Mouse (Mus musculus) heart, postnatal 0 days (tissue): ENCODE data around the gene Krt32. TPM values are rescaled to one million over a fixed set of nuclear protein-coding genes. Genes with fewer than 3 reads are reported as not detected.

Experiments
- ATAC-seq: fragments of 200-750 bp; cut with Nextera tagmentation; 2 replicates; pipeline ENCODE4 v1.8.0; 2017; ENCODE audit warnings: low read depth, moderate number of reproducible peaks, moderate library complexity; ENCODE audit not compliant: insufficient read depth
- DNase-seq: peaks from one replicate; pipeline ENCODE4 v3.0.0-alpha.2; 2016; ENCODE audit warnings: low spot score
- H3K27ac ChIP-seq: fragments of 300-500 bp; sonication (generic); 2 replicates; pipeline ENCODE4 v1.5.1; 2014; ENCODE audit warnings: low read depth, mild to moderate bottlenecking
- H3K27me3 ChIP-seq: fragments of 300-500 bp; sonication (generic); 2 replicates; pipeline ENCODE4 v1.6.1; 2014; ENCODE audit warnings: low read length, mixed read lengths; ENCODE audit not compliant: control insufficient read depth, insufficient read depth
- H3K36me3 ChIP-seq: fragments of 300-500 bp; sonication (generic); replicated peaks from 2 replicates; pipeline ENCODE4 v1.6.1; 2014; ENCODE audit warnings: low read length, mixed read lengths; ENCODE audit not compliant: control insufficient read depth, insufficient read depth
- H3K4me1 ChIP-seq: fragments of 300-500 bp; sonication (generic); 2 replicates; pipeline ENCODE4 v1.6.1; 2014; ENCODE audit warnings: antibody characterized with exemption; ENCODE audit not compliant: control insufficient read depth, insufficient read depth
- H3K4me2 ChIP-seq: fragments of 300-500 bp; sonication (generic); 2 replicates; pipeline ENCODE4 v1.6.1; 2014; ENCODE audit warnings: low read depth, mild to moderate bottlenecking, low read length, moderate library complexity
- H3K4me3 ChIP-seq: fragments of 300-500 bp; sonication (generic); 2 replicates; pipeline ENCODE4 v1.5.1; 2014; ENCODE audit warnings: low read depth, low read length
- H3K9ac ChIP-seq: fragments of 300-500 bp; sonication (generic); replicated peaks from 2 replicates; pipeline ENCODE4 v1.6.1; 2014; ENCODE audit warnings: low read depth, low read length, mixed read lengths
- H3K9me3 ChIP-seq: fragments of 300-500 bp; sonication (generic); replicated peaks from 2 replicates; pipeline ENCODE4 v1.6.1; 2016; ENCODE audit warnings: low read length; ENCODE audit not compliant: control insufficient read depth
- CTCF ChIP-seq: IDR thresholded peaks from 2 replicates; pipeline ENCODE4 v1.5.1; 2016; ENCODE audit warnings: antibody characterized with exemption, control low read depth, low read depth
- EP300 ChIP-seq: IDR thresholded peaks from 2 replicates; pipeline ENCODE4 v1.6.1; 2016; ENCODE audit warnings: antibody characterized with exemption, low read depth
- WGBS: fragments of 180-500 bp; shearing (Covaris S2); extraction: QIAGEN DNeasy Blood & Tissue Kit; methylation state at CpG from one replicate; pipeline ENCODE4 v1.1.7; 2014; 5-methylcytosine and 5-hydroxymethylcytosine counted together
- polyA plus RNA-seq: library from polyadenylated mRNA; unstranded; fragments of >200 nt; fragmentation: Nextera tagmentation; extraction: Ambion mirVana; gene quantifications from 2 replicates; pipeline ENCODE4 v1.2.1, GENCODE M21; 2015
- total RNA-seq: library from RNA; depleted of rRNA; stranded (reverse); fragments of >200 nt; gene quantifications from 2 replicates; pipeline ENCODE4 v1.2.3, GENCODE M21; 2014; ENCODE audit warnings: low replicate concordance

The Krt32 gene
- total and polyA plus RNA-seq, 2 experiments from 2014 or later = not detected

GRCm38 (mm10) chr11:100067293-100068036, 20.6 kb downstream of the Krt32 start:
- Histone ChIP-seq H3K27me3 (no peaks in the 10 kb centered on the region), H3K4me1 (peaks cover 5% of the 10 kb centered on the region; the same call in 1 of the 2 replicates), H3K4me2 (no peak overlapping the region), H3K9ac (no peak overlapping the region), H3K9me3 (no peaks in the 10 kb centered on the region), H3K27ac (no peak overlapping the region), H3K36me3 (no peaks in the 10 kb centered on the region), H3K4me3 (no peak overlapping the region)
- ATAC-seq (0 out of 2 replicates have a peak, but pooled peaks have one; percentile 11), DNase-seq (peak; percentile 7)
- 59% methylated on average over 17 of the region's 17 CpGs for WGBS
- TF ChIP-seq EP300 (no peak), CTCF (no peak; the same call in 1 of the 2 replicates)

GRCm38 (mm10) chr11:100066236-100067010, 21.6 kb downstream of the Krt32 start:
- no peaks in the 10 kb centered on the region for H3K36me3 ChIP-seq
- no peak overlapping the region for H3K4me3 ChIP-seq
- no peaks in the 10 kb centered on the region for H3K27me3 ChIP-seq
- 29% methylated on average over 12 of the region's 12 CpGs for WGBS
- ATAC-seq (no peak), DNase-seq (peak; percentile 34)
- no peak overlapping the region for H3K4me2 ChIP-seq
- H3K27ac ChIP-seq = no peak overlapping the region
- no peaks in the 10 kb centered on the region for H3K9me3 ChIP-seq
- no peak overlapping the region for H3K9ac ChIP-seq
- TF ChIP-seq CTCF (no peak), EP300 (no peak)
- peaks cover 5% of the 10 kb centered on the region; the same call in 1 of the 2 replicates for H3K4me1 ChIP-seq

- no peak overlapping the region for H3K4me2 ChIP-seq
- H3K36me3 ChIP-seq = no peaks in the 10 kb centered on the region
- no peak overlapping the region for H3K9ac ChIP-seq
- H3K27me3 ChIP-seq = no peaks in the 10 kb centered on the region
- 74% methylated on average over 8 of the region's 8 CpGs for WGBS
- DNase-seq (peak; percentile 14), ATAC-seq (no peak)
- no peaks in the 10 kb centered on the region for H3K4me1 ChIP-seq
- H3K9me3 ChIP-seq = no peaks in the 10 kb centered on the region
- H3K27ac ChIP-seq = no peak overlapping the region
- no peak overlapping the region for H3K4me3 ChIP-seq
- TF ChIP-seq CTCF = no peak; the same call in 1 of the 2 replicates
These were observed 29.2 kb downstream of the Krt32 start for GRCm38 (mm10) chr11:100058875-100059274.

- ATAC-seq (no peak), DNase-seq (no peak)
- TF ChIP-seq EP300 = no peak
- no peak for TF ChIP-seq CTCF
These were observed 32.1 kb downstream of the Krt32 start for GRCm38 (mm10) chr11:100055686-100056655.

DNA sequence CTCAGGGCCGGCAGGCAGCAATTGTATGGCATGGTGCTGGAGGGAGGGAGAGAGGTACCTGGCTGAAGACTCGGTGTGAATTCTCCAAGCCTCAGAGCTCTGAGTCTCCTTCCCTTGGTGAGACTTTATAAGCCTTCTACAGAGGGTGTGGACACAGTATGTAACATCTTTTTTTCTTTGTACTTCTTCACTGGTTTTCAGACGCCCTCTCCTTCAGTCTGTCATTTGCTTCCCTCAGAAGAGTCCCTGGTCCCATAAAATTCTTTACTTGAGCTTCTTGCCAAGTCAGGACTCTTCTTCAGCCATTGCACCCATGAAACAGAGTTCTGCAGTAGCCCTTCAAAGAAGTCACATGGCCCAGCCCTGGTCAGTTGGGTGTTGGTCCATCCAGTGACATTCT, 37.6 kb downstream of the Krt32 start, which contains the start of gene Krt31:
Gene Krt31 (minus strand): TSS at position 101 of the 400 bp plus-strand sequence.
- Histone ChIP-seq H3K27me3 (no peaks in the 10 kb centered on the region), H3K4me1 (no peaks in the 10 kb centered on the region), H3K4me2 (no peak within 1 kb of the TSS), H3K4me3 (no peak within 1 kb of the TSS), H3K9ac (no peak within 1 kb of the TSS), H3K9me3 (no peaks in the 10 kb centered on the region), H3K36me3 (no peaks in the 10 kb centered on the region), H3K27ac (no peak within 1 kb of the TSS)
- ATAC-seq (no peak), DNase-seq (no peak)
- WGBS = 76% methylated on average over 3 of the region's 3 CpGs
- TF ChIP-seq EP300 = no peak
- TF ChIP-seq CTCF = no peak

More at GRCm38 (mm10) chr11:100055686-100056655, 32.1 kb downstream of the Krt32 start:
- H3K9me3 ChIP-seq = no peaks in the 10 kb centered on the region
- H3K27ac ChIP-seq = no peak overlapping the region
- no peak overlapping the region for H3K9ac ChIP-seq
- no peak overlapping the region for H3K4me3 ChIP-seq
- H3K27me3 ChIP-seq = no peaks in the 10 kb centered on the region
- no peaks in the 10 kb centered on the region for H3K4me1 ChIP-seq
- H3K36me3 ChIP-seq = no peaks in the 10 kb centered on the region
- 59% methylated on average over 9 of the region's 9 CpGs for WGBS
- H3K4me2 ChIP-seq = no peak overlapping the region
